Mouse (Mus musculus) liver, embryonic 11.5 days (tissue): ENCODE results near the gene Fcrla. TPM values are rescaled to one million over a fixed set of nuclear protein-coding genes. Genes with fewer than 3 reads are reported as not detected.

Experiments used
- ATAC-seq: fragments of 200-750 bp; cut with Nextera tagmentation; replicated peaks from 2 replicates; pipeline ENCODE4 v1.8.0; 2017; ENCODE audit warnings: moderate number of reproducible peaks, mild to moderate bottlenecking, moderate TSS enrichment, moderate library complexity; ENCODE audit not compliant: low FRiP score
- DNase-seq: peaks from one replicate; pipeline ENCODE4 v3.0.0-alpha.2; 2017; ENCODE audit warnings: low spot score
- H3K27ac ChIP-seq: fragments of 300-500 bp; sonication (generic); 2 replicates; pipeline ENCODE4 v1.5.1; 2014; ENCODE audit warnings: mild to moderate bottlenecking, low read depth, low read length, control low read depth
- H3K27me3 ChIP-seq: fragments of 300-500 bp; sonication (generic); replicated peaks from 2 replicates; pipeline ENCODE4 v1.6.1; 2014; ENCODE audit warnings: low read length, mixed read lengths; ENCODE audit not compliant: control insufficient read depth, insufficient read depth
- H3K36me3 ChIP-seq: fragments of 300-500 bp; sonication (generic); 2 replicates; pipeline ENCODE4 v1.6.1; 2014; ENCODE audit warnings: mild to moderate bottlenecking, low read length, moderate library complexity, mixed read lengths; ENCODE audit not compliant: control insufficient read depth, insufficient read depth
- H3K4me1 ChIP-seq: fragments of 300-500 bp; sonication (generic); replicated peaks from 2 replicates; pipeline ENCODE4 v1.6.1; 2014; ENCODE audit warnings: low read length, mixed read lengths; ENCODE audit not compliant: control insufficient read depth, insufficient read depth
- H3K4me2 ChIP-seq: fragments of 300-500 bp; sonication (generic); 2 replicates; pipeline ENCODE4 v1.6.1; 2014; ENCODE audit warnings: mild to moderate bottlenecking, control low read depth, moderate library complexity
- H3K4me3 ChIP-seq: fragments of 300-500 bp; sonication (generic); 2 replicates; pipeline ENCODE4 v1.5.1; 2014; ENCODE audit warnings: low read depth, low read length, control low read depth
- H3K9ac ChIP-seq: fragments of 300-500 bp; sonication (generic); 2 replicates; pipeline ENCODE4 v1.6.1; 2014; ENCODE audit warnings: low read depth, low read length, control low read depth
- H3K9me3 ChIP-seq: fragments of 300-500 bp; sonication (generic); 2 replicates; pipeline ENCODE4 v1.6.1; 2016; ENCODE audit warnings: low read length, inconsistent platforms, mixed read lengths; ENCODE audit not compliant: control insufficient read depth
- WGBS: fragments of 180-500 bp; shearing (Covaris S2); extraction: QIAGEN DNeasy Blood & Tissue Kit; methylation state at CpG from one replicate; pipeline ENCODE4 v1.1.7; 2014; 5-methylcytosine and 5-hydroxymethylcytosine counted together
- polyA plus RNA-seq: library from polyadenylated mRNA; unstranded; fragments of >200 nt; fragmentation: Nextera tagmentation; extraction: Ambion mirVana; gene quantifications from 2 replicates; pipeline ENCODE4 v1.2.1, GENCODE M21; 2014

Gene Fcrla
- polyA plus RNA-seq, 1 experiment from 2014 or later, result 0.45 TPM

GRCm38 (mm10) chr1:170891646-170892045, 35.7 kb downstream of the Fcrla start:
- H3K9ac ChIP-seq, result no peak overlapping the region
- DNase-seq (no peak), ATAC-seq (no peak)
- no peak overlapping the region for H3K27ac ChIP-seq
- no peak overlapping the region for H3K4me3 ChIP-seq
- no peak overlapping the region for H3K4me2 ChIP-seq
- WGBS, result 49% methylated on average over 2 of the region's 2 CpGs
- no peaks in the 10 kb centered on the region for H3K27me3 ChIP-seq
- H3K9me3 ChIP-seq, result no peaks in the 10 kb centered on the region
- no peaks in the 10 kb centered on the region for H3K36me3 ChIP-seq
- H3K4me1 ChIP-seq, result no peaks in the 10 kb centered on the region

- 71% methylated on average over 4 of the region's 4 CpGs for WGBS
- DNase-seq (no peak), ATAC-seq (no peak)
- Histone ChIP-seq H3K27me3 (no peaks in the 10 kb centered on the region), H3K27ac (no peak overlapping the region), H3K36me3 (no peaks in the 10 kb centered on the region), H3K9ac (no peak overlapping the region), H3K4me2 (no peak overlapping the region), H3K9me3 (no peaks in the 10 kb centered on the region), H3K4me3 (no peak overlapping the region), H3K4me1 (peaks cover 9% of the 10 kb centered on the region)
Measured at GRCm38 (mm10) chr1:170889310-170889709, 38.1 kb downstream of the Fcrla start.

GRCm38 (mm10) chr1:170886044-170886458, 41.3 kb downstream of the Fcrla start:
- Histone ChIP-seq H3K27ac (peak overlapping the region; percentile 8; the same call in 1 of the 2 replicates), H3K36me3 (no peaks in the 10 kb centered on the region; the same call in 1 of the 2 replicates), H3K4me1 (peaks cover 9% of the 10 kb centered on the region), H3K27me3 (no peaks in the 10 kb centered on the region), H3K4me3 (no peak overlapping the region), H3K4me2 (peak overlapping the region; percentile 78), H3K9ac (no peak overlapping the region), H3K9me3 (no peaks in the 10 kb centered on the region)
- 34% methylated on average over 6 of the region's 6 CpGs for WGBS
- ATAC-seq (no peak), DNase-seq (no peak)

GRCm38 (mm10) chr1:170884978-170885561, 42.3 kb downstream of the Fcrla start, which contains the start of the genes Gm26620 and Dusp12:
Gene Gm26620, plus strand, starts transcription at chr1:170885065.
Gene Dusp12, minus strand, starts transcription at chr1:170885540.
- peak within 1 kb of the TSS; percentile 72 for H3K27ac ChIP-seq
- H3K9me3 ChIP-seq, result no peaks in the 10 kb centered on the region
- peak within 1 kb of the TSS; percentile 90 for H3K9ac ChIP-seq
- H3K4me3 ChIP-seq, result peak within 1 kb of the TSS; percentile 91
- ATAC-seq (peak; percentile 91), DNase-seq (peak; percentile 82)
- peaks cover 9% of the 10 kb centered on the region for H3K4me1 ChIP-seq
- peaks cover 5% of the 10 kb centered on the region; the same call in 1 of the 2 replicates for H3K36me3 ChIP-seq
- peak within 1 kb of the TSS; percentile 78 for H3K4me2 ChIP-seq
- WGBS, result under 1% methylated on average over 46 of the region's 46 CpGs
- no peaks in the 10 kb centered on the region for H3K27me3 ChIP-seq

- H3K4me1 ChIP-seq, result peaks cover 9% of the 10 kb centered on the region
- WGBS, result 23% methylated on average over 8 of the region's 8 CpGs
- H3K36me3 ChIP-seq, result peaks cover 6% of the 10 kb centered on the region
- ATAC-seq (no peak), DNase-seq (no peak)
- peak overlapping the region; percentile 78 for H3K4me2 ChIP-seq
- no peaks in the 10 kb centered on the region for H3K9me3 ChIP-seq
- no peaks in the 10 kb centered on the region for H3K27me3 ChIP-seq
- no peak overlapping the region; the same call in 1 of the 2 replicates for H3K27ac ChIP-seq
- peak overlapping the region; percentile 91 for H3K4me3 ChIP-seq
- peak overlapping the region; percentile 90 for H3K9ac ChIP-seq
Measured at GRCm38 (mm10) chr1:170884390-170884789, 43.0 kb downstream of the Fcrla start.

DNA sequence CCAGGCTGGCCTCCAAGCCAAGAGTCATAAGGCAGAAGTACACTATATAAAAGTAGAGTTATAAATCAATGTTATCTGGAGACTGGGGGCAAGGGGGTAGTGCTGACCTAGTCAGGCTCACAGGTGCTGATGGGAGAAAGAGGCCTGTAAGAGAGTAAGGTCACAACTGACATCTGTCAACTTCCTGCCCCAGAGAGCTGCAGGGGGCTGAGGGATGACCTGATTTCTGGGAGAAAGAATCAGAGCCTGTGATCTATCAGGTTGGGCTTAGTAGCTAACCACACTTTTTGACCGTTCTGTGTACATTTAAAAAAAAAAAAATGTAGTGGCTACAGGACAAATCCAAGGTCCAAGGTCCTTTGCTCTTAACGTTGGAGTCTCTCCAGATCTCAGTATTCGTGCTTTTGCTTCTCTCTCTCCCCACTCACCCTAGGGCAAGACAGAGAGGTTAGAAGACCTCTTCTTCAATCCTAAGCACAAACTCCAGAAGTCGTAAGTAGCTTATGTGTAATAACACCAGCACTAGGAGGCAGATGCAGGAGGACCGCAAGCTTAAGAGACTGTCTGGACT, 44.4 kb downstream of the Fcrla start:
- no peak overlapping the region for H3K9ac ChIP-seq
- H3K4me1 ChIP-seq, result peaks cover 9% of the 10 kb centered on the region
- H3K27ac ChIP-seq, result no peak overlapping the region
- DNase-seq, result no peak
- peaks cover 11% of the 10 kb centered on the region for H3K36me3 ChIP-seq
- no peak overlapping the region for H3K4me3 ChIP-seq
- 70% methylated on average over 5 of the region's 5 CpGs for WGBS
- H3K9me3 ChIP-seq, result no peaks in the 10 kb centered on the region
- no peak for ATAC-seq
- H3K4me2 ChIP-seq, result peak overlapping the region; percentile 24
- H3K27me3 ChIP-seq, result no peaks in the 10 kb centered on the region

- Histone ChIP-seq H3K4me3 (no peak overlapping the region), H3K9ac (no peak overlapping the region), H3K4me2 (no peak overlapping the region), H3K27ac (no peak overlapping the region), H3K9me3 (no peaks in the 10 kb centered on the region), H3K4me1 (peaks cover 3% of the 10 kb centered on the region), H3K27me3 (no peaks in the 10 kb centered on the region), H3K36me3 (peaks cover 18% of the 10 kb centered on the region)
- 98% methylated on average over 5 of the region's 5 CpGs for WGBS
- ATAC-seq (no peak), DNase-seq (no peak)
Measured at GRCm38 (mm10) chr1:170876906-170877305, 50.5 kb downstream of the Fcrla start.

DNA sequence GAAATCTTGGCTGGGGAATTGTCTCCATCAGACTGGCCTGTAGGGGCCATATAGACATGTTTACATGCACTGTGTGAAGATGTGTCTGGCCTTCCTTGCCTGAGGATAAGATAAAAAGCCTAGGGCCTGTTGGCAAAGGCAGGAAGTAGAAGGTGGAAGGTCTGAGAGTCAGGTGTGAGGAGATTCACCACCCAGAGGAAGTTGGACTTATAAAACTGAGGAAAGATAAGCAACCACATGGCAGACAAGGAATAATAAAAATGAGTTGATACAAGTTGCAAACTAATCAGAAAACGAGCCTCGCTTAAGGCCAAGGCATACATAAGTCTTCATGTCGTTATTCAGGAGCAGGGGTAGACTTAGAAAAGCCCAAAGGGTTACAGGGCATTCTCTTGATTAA, 51.7 kb downstream of the Fcrla start:
- Histone ChIP-seq H3K27me3 (no peaks in the 10 kb centered on the region), H3K9me3 (no peaks in the 10 kb centered on the region), H3K4me1 (peaks cover 3% of the 10 kb centered on the region), H3K4me2 (no peak overlapping the region), H3K9ac (no peak overlapping the region), H3K36me3 (peaks cover 15% of the 10 kb centered on the region), H3K27ac (no peak overlapping the region), H3K4me3 (no peak overlapping the region)
- WGBS, result 71% methylated on average over 3 of the region's 3 CpGs
- DNase-seq (no peak), ATAC-seq (no peak)

DNA sequence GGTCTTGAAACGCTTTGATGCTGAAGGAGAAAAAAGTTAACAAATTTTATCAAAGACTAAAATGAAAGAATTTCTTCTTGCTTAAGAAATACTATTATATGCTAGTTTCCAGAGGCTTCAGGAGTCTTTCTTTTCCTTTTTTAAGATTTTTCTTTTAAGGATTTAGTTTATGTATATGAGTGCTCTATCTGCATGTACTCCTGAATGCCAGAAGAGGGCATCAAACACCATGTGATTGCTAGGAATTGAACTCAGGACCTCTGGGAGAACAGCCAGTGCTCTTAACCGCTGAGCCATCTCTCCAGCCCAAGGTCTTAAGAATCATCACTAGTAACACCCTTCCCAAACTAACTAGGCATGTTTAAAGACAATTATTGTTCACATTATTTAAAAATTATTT, 55.4 kb downstream of the Fcrla start:
- ATAC-seq (no peak), DNase-seq (no peak)
- 91% methylated on average over 2 of the region's 2 CpGs for WGBS
- H3K9me3 ChIP-seq, result no peaks in the 10 kb centered on the region
- no peak overlapping the region for H3K27ac ChIP-seq
- peaks cover 3% of the 10 kb centered on the region for H3K4me1 ChIP-seq
- no peak overlapping the region for H3K9ac ChIP-seq
- no peaks in the 10 kb centered on the region for H3K27me3 ChIP-seq
- H3K4me3 ChIP-seq, result no peak overlapping the region
- H3K36me3 ChIP-seq, result peaks cover 7% of the 10 kb centered on the region
- H3K4me2 ChIP-seq, result no peak overlapping the region
